8 mouse cellular contexts compared by ENCODE assay signal in genomic region chr7:44466888-44467311, GRCm38 (mm10). TPM values are rescaled to one million over a fixed set of nuclear protein-coding genes. Genes with fewer than 3 reads are reported as not detected.
A peak's percentile ranks its signal among the peaks of the same experiment; 100 is the strongest.
DNase-seq lines count a peak whose midpoint lies in the region; ATAC-seq lines count a peak whose summit lies in the region.

No protein-coding gene starts in this region.

- no peak overlapping the region for H3K9ac ChIP-seq in intestine, embryonic 15.5 days
- H3K9ac ChIP-seq in intestine, embryonic 16.5 days (ENCODE audit: low read depth, low read length) = no peak overlapping the region

- peaks cover 17% of the 10 kb centered on the region for H3K4me1 ChIP-seq in intestine, embryonic 15.5 days (replicated peaks)
- H3K4me1 ChIP-seq in intestine, embryonic 16.5 days (ENCODE audit: control insufficient read depth, insufficient read depth, low read length) = peaks cover 20% of the 10 kb centered on the region
- peaks cover 68% of the 10 kb centered on the region for H3K4me1 ChIP-seq in embryonic facial prominence, embryonic 10.5 days
- H3K4me1 ChIP-seq in hindbrain, embryonic 10.5 days (replicated peaks) = peaks cover 88% of the 10 kb centered on the region
- H3K4me1 ChIP-seq in midbrain, embryonic 10.5 days = peaks cover 81% of the 10 kb centered on the region

- 84% methylated on average over 16 of the region's 16 CpGs for WGBS in intestine, embryonic 15.5 days
- WGBS in intestine, embryonic 16.5 days = 87% methylated on average over 16 of the region's 16 CpGs
- 85% methylated on average over 16 of the region's 16 CpGs for WGBS in embryonic facial prominence, embryonic 10.5 days
- 82% methylated on average over 16 of the region's 16 CpGs for WGBS in hindbrain, embryonic 10.5 days
- WGBS in midbrain, embryonic 10.5 days = 87% methylated on average over 16 of the region's 16 CpGs

- no peak for DNase-seq in embryonic facial prominence, embryonic 10.5 days (ENCODE audit: low spot score)
- DNase-seq in hindbrain, embryonic 10.5 days (ENCODE audit: low spot score) = no peak
- DNase-seq in midbrain, embryonic 10.5 days (ENCODE audit: low spot score) = peak; percentile 15
- no peak for DNase-seq in MN1 (ENCODE audit: low spot score)
- DNase-seq in embryo, embryonic 11 days = no peak
- DNase-seq in urinary bladder, adult 2 months (ENCODE audit: low spot score) = no peak

- no peaks in the 10 kb centered on the region for H3K9me3 ChIP-seq in intestine, embryonic 15.5 days
- no peaks in the 10 kb centered on the region for H3K9me3 ChIP-seq in intestine, embryonic 16.5 days (ENCODE audit: control insufficient read depth, low read length)
- no peaks in the 10 kb centered on the region for H3K9me3 ChIP-seq in embryonic facial prominence, embryonic 10.5 days
- H3K9me3 ChIP-seq in hindbrain, embryonic 10.5 days = no peaks in the 10 kb centered on the region
- no peaks in the 10 kb centered on the region for H3K9me3 ChIP-seq in midbrain, embryonic 10.5 days (replicated peaks)

- peak overlapping the region; percentile 77 for H3K4me2 ChIP-seq in intestine, embryonic 15.5 days (replicated peaks)
- no peak overlapping the region for H3K4me2 ChIP-seq in intestine, embryonic 16.5 days (ENCODE audit: low read depth, low read length)

- no peaks in the 10 kb centered on the region for H3K36me3 ChIP-seq in intestine, embryonic 15.5 days
- 0 out of 2 replicates have a peak, but pooled peaks cover 4% of the 10 kb centered on the region for H3K36me3 ChIP-seq in intestine, embryonic 16.5 days (ENCODE audit: control insufficient read depth, insufficient read depth, low read length)
- peaks cover 18% of the 10 kb centered on the region for H3K36me3 ChIP-seq in embryonic facial prominence, embryonic 10.5 days (replicated peaks)
- peaks cover 27% of the 10 kb centered on the region for H3K36me3 ChIP-seq in hindbrain, embryonic 10.5 days
- peaks cover 27% of the 10 kb centered on the region for H3K36me3 ChIP-seq in midbrain, embryonic 10.5 days

- H3K4me3 ChIP-seq in intestine, embryonic 15.5 days (replicated peaks) = peak overlapping the region; percentile 67; the same call in 1 of the 2 replicates
- no peak overlapping the region for H3K4me3 ChIP-seq in intestine, embryonic 16.5 days (ENCODE audit: low read length)
- peak overlapping the region; percentile 80 for H3K4me3 ChIP-seq in embryonic facial prominence, embryonic 10.5 days
- peak overlapping the region; percentile 68; the same call in 1 of the 2 replicates for H3K4me3 ChIP-seq in hindbrain, embryonic 10.5 days
- peak overlapping the region; percentile 64 for H3K4me3 ChIP-seq in midbrain, embryonic 10.5 days

- ATAC-seq in intestine, embryonic 15.5 days = 0 out of 2 replicates have a peak, but pooled peaks have one; percentile 0
- no peak for ATAC-seq in intestine, embryonic 16.5 days

- H3K27ac ChIP-seq in intestine, embryonic 15.5 days = no peak overlapping the region
- H3K27ac ChIP-seq in intestine, embryonic 16.5 days (ENCODE audit: low read length) = no peak overlapping the region
- peak overlapping the region; percentile 90; the same call in 1 of the 2 replicates for H3K27ac ChIP-seq in embryonic facial prominence, embryonic 10.5 days (replicated peaks)
- peak overlapping the region; percentile 91 for H3K27ac ChIP-seq in hindbrain, embryonic 10.5 days
- H3K27ac ChIP-seq in midbrain, embryonic 10.5 days (replicated peaks) = peak overlapping the region; percentile 88

- H3K27me3 ChIP-seq in intestine, embryonic 15.5 days (replicated peaks) = peaks cover 28% of the 10 kb centered on the region
- H3K27me3 ChIP-seq in intestine, embryonic 16.5 days (replicated peaks; ENCODE audit: control insufficient read depth, insufficient read depth, low read length) = peaks cover 23% of the 10 kb centered on the region
- H3K27me3 ChIP-seq in embryonic facial prominence, embryonic 10.5 days (replicated peaks; ENCODE audit: low read depth, poor library complexity, severe bottlenecking) = peaks cover 43% of the 10 kb centered on the region
- H3K27me3 ChIP-seq in hindbrain, embryonic 10.5 days (ENCODE audit: insufficient read depth, poor library complexity, severe bottlenecking) = peaks cover 27% of the 10 kb centered on the region
- peaks cover 28% of the 10 kb centered on the region for H3K27me3 ChIP-seq in midbrain, embryonic 10.5 days (ENCODE audit: low read depth, poor library complexity, severe bottlenecking)

RNA-seq across cellular contexts. Expression of gene Josd2, which starts 0.9 kb away (rescaled TPM):
- 76.0 and 87.3 TPM in 2 replicates for polyA plus RNA-seq in intestine, embryonic 15.5 days (2015; fragmentation: Nextera tagmentation; extraction: Ambion mirVana)
- 83.5 and 86.3 TPM in 2 replicates for polyA plus RNA-seq in intestine, embryonic 16.5 days (2015; fragmentation: Nextera tagmentation; extraction: Ambion mirVana)
- 80.3 and 85.1 TPM in 2 replicates for polyA plus RNA-seq in embryonic facial prominence, embryonic 10.5 days (2016; fragmentation: Nextera tagmentation; extraction: Ambion mirVana)
- polyA plus RNA-seq in hindbrain, embryonic 10.5 days (2016; fragmentation: Nextera tagmentation; extraction: Ambion mirVana) = 86.2 and 89.2 TPM in 2 replicates
- 71.6 and 76.8 TPM in 2 replicates for polyA plus RNA-seq in midbrain, embryonic 10.5 days (2016; fragmentation: Nextera tagmentation; extraction: Ambion mirVana)
- 85.0 and 110 TPM in 2 replicates for polyA plus RNA-seq in urinary bladder, adult 2 months (2012; rRNA removed)

RNA-seq across cellular contexts. Expression of gene Aspdh, which starts 1.7 kb away (rescaled TPM):
- 0.70 and 1.2 TPM in 2 replicates for polyA plus RNA-seq in intestine, embryonic 15.5 days (2015; fragmentation: Nextera tagmentation; extraction: Ambion mirVana)
- 2.3 and 2.4 TPM in 2 replicates for polyA plus RNA-seq in intestine, embryonic 16.5 days (2015; fragmentation: Nextera tagmentation; extraction: Ambion mirVana)
- 0.64 TPM in 1 of 2 replicates, not detected in the other for polyA plus RNA-seq in embryonic facial prominence, embryonic 10.5 days (2016; fragmentation: Nextera tagmentation; extraction: Ambion mirVana)
- polyA plus RNA-seq in hindbrain, embryonic 10.5 days (2016; fragmentation: Nextera tagmentation; extraction: Ambion mirVana) = 0.78 and 1.8 TPM in 2 replicates
- 0.99 and 2.0 TPM in 2 replicates for polyA plus RNA-seq in midbrain, embryonic 10.5 days (2016; fragmentation: Nextera tagmentation; extraction: Ambion mirVana)
- polyA plus RNA-seq in urinary bladder, adult 2 months (2012; rRNA removed) = 0.10 and 0.22 TPM in 2 replicates

RNA-seq across cellular contexts. Expression of gene Emc10, which starts 29.4 kb away (rescaled TPM):
- polyA plus RNA-seq in intestine, embryonic 15.5 days (2015; fragmentation: Nextera tagmentation; extraction: Ambion mirVana) = 97.0 and 102 TPM in 2 replicates
- polyA plus RNA-seq in intestine, embryonic 16.5 days (2015; fragmentation: Nextera tagmentation; extraction: Ambion mirVana) = 77.2 and 87.0 TPM in 2 replicates
- polyA plus RNA-seq in embryonic facial prominence, embryonic 10.5 days (2016; fragmentation: Nextera tagmentation; extraction: Ambion mirVana) = 82.7 and 85.8 TPM in 2 replicates
- 102 and 122 TPM in 2 replicates for polyA plus RNA-seq in hindbrain, embryonic 10.5 days (2016; fragmentation: Nextera tagmentation; extraction: Ambion mirVana)
- 104 and 108 TPM in 2 replicates for polyA plus RNA-seq in midbrain, embryonic 10.5 days (2016; fragmentation: Nextera tagmentation; extraction: Ambion mirVana)
- 127 TPM in 2 replicates for polyA plus RNA-seq in urinary bladder, adult 2 months (2012; rRNA removed)

RNA-seq across cellular contexts. Expression of gene Fam71e1, which starts 29.5 kb away (rescaled TPM):
- polyA plus RNA-seq in intestine, embryonic 15.5 days (2015; fragmentation: Nextera tagmentation; extraction: Ambion mirVana) = 6.5 and 9.2 TPM in 2 replicates
- 5.9 and 6.2 TPM in 2 replicates for polyA plus RNA-seq in intestine, embryonic 16.5 days (2015; fragmentation: Nextera tagmentation; extraction: Ambion mirVana)
- polyA plus RNA-seq in embryonic facial prominence, embryonic 10.5 days (2016; fragmentation: Nextera tagmentation; extraction: Ambion mirVana) = 13.5 and 14.4 TPM in 2 replicates
- polyA plus RNA-seq in hindbrain, embryonic 10.5 days (2016; fragmentation: Nextera tagmentation; extraction: Ambion mirVana) = 17.1 and 20.5 TPM in 2 replicates
- 20.5 and 27.6 TPM in 2 replicates for polyA plus RNA-seq in midbrain, embryonic 10.5 days (2016; fragmentation: Nextera tagmentation; extraction: Ambion mirVana)
- 10.0 and 12.5 TPM in 2 replicates for polyA plus RNA-seq in urinary bladder, adult 2 months (2012; rRNA removed)

RNA-seq across cellular contexts. Expression of gene Lrrc4b, which starts 38.1 kb away (rescaled TPM):
- polyA plus RNA-seq in intestine, embryonic 15.5 days (2015; fragmentation: Nextera tagmentation; extraction: Ambion mirVana) = 0.82 and 0.86 TPM in 2 replicates
- 0.31 and 0.43 TPM in 2 replicates for polyA plus RNA-seq in intestine, embryonic 16.5 days (2015; fragmentation: Nextera tagmentation; extraction: Ambion mirVana)
- polyA plus RNA-seq in embryonic facial prominence, embryonic 10.5 days (2016; fragmentation: Nextera tagmentation; extraction: Ambion mirVana) = 0.68 and 1.1 TPM in 2 replicates
- polyA plus RNA-seq in hindbrain, embryonic 10.5 days (2016; fragmentation: Nextera tagmentation; extraction: Ambion mirVana) = 1.7 and 4.4 TPM in 2 replicates
- 2.4 and 3.5 TPM in 2 replicates for polyA plus RNA-seq in midbrain, embryonic 10.5 days (2016; fragmentation: Nextera tagmentation; extraction: Ambion mirVana)
- 1.7 and 2.3 TPM in 2 replicates for polyA plus RNA-seq in urinary bladder, adult 2 months (2012; rRNA removed)

Comparison
In these comparisons a context has a peak if more than half of its experiments do, and no peak if none do; other contexts are left out.
1. H3K27ac ChIP-seq: peak in embryonic facial prominence, embryonic 10.5 days (single experiment), hindbrain, embryonic 10.5 days (single experiment) and midbrain, embryonic 10.5 days (single experiment); none in intestine, embryonic 15.5 days (single experiment) and intestine, embryonic 16.5 days (single experiment).